Mouse (Mus musculus): ENCODE results near the gene Fbh1.

GRCm38 (mm10) chr2:11767161-11767545 is 10.2 kb downstream of the Fbh1 start:
- TF ChIP-seq POLR2A (IDR thresholded peaks at IDR 0.05; ENCODE audit: control insufficient read depth, low read depth, low read length) (no peak), CTCF (IDR thresholded peaks at IDR 0.05; ENCODE audit: control insufficient read depth, insufficient read depth, insufficient replicate concordance, low read depth, low read length) (no peak)
